Mouse (Mus musculus): Measurements from ENCODE around the gene Gimap1. TPM values are rescaled to one million over a fixed set of nuclear protein-coding genes. Genes with fewer than 3 reads are reported as not detected.

Gimap1 gene
- polyA plus RNA-seq, 1 experiment from 2014 or later: 7.3 TPM

GRCm38 (mm10) chr6:48784406-48784805 lies 45.6 kb downstream of the Gimap1 start:
- Histone ChIP-seq H3K4me2 (no peak overlapping the region), H3K27ac (no peak overlapping the region), H3K9me3 (0 out of 2 replicates have a peak, but pooled peaks cover 5% of the 10 kb centered on the region), H3K4me3 (no peak overlapping the region), H3K36me3 (no peaks in the 10 kb centered on the region), H3K4me1 (replicated peaks) (no peaks in the 10 kb centered on the region), H3K9ac (no peak overlapping the region), H3K27me3 (no peaks in the 10 kb centered on the region)
- 84% methylated on average over 1 of the region's 1 CpGs for WGBS
- no peak for ATAC-seq (ENCODE audit: low FRiP score)

GRCm38 (mm10) chr6:48785189-48785588 lies 46.3 kb downstream of the Gimap1 start:
- Histone ChIP-seq H3K27me3 (no peaks in the 10 kb centered on the region), H3K27ac (no peak overlapping the region), H3K4me1 (replicated peaks) (no peaks in the 10 kb centered on the region), H3K36me3 (no peaks in the 10 kb centered on the region), H3K4me3 (no peak overlapping the region), H3K4me2 (no peak overlapping the region), H3K9me3 (0 out of 2 replicates have a peak, but pooled peaks cover 5% of the 10 kb centered on the region), H3K9ac (no peak overlapping the region)
- ATAC-seq (ENCODE audit: low FRiP score): no peak
- WGBS: 88% methylated on average over 1 of the region's 1 CpGs

- 0 out of 2 replicates have a peak, but pooled peaks cover 3% of the 10 kb centered on the region for H3K9me3 ChIP-seq
- 84% methylated on average over 2 of the region's 2 CpGs for WGBS
- ATAC-seq (ENCODE audit: low FRiP score): no peak
Observed at GRCm38 (mm10) chr6:48785601-48786000, 46.7 kb downstream of the Gimap1 start.

GRCm38 (mm10) chr6:48787867-48788266 lies 49.0 kb downstream of the Gimap1 start:
- no peak overlapping the region for H3K4me3 ChIP-seq
- no peak for ATAC-seq (ENCODE audit: low FRiP score)
- no peaks in the 10 kb centered on the region for H3K36me3 ChIP-seq
- no peak overlapping the region for H3K4me2 ChIP-seq
- H3K9me3 ChIP-seq: no peaks in the 10 kb centered on the region
- no peaks in the 10 kb centered on the region for H3K27me3 ChIP-seq
- H3K9ac ChIP-seq: no peak overlapping the region
- H3K27ac ChIP-seq: no peak overlapping the region
- WGBS: 92% methylated on average over 2 of the region's 2 CpGs
- no peaks in the 10 kb centered on the region for H3K4me1 ChIP-seq (replicated peaks)

More at GRCm38 (mm10) chr6:48785601-48786000, 46.7 kb downstream of the Gimap1 start:
- Histone ChIP-seq H3K4me3 (no peak overlapping the region), H3K9ac (no peak overlapping the region), H3K36me3 (no peaks in the 10 kb centered on the region), H3K27ac (no peak overlapping the region), H3K4me2 (no peak overlapping the region), H3K4me1 (replicated peaks) (no peaks in the 10 kb centered on the region), H3K27me3 (no peaks in the 10 kb centered on the region)

Other genes starting within 250 kb of the Gimap1 start
- gene Atp6v0e2, start 201.4 kb upstream of the Gimap1 start, polyA plus RNA-seq (2015; fragmentation: Nextera tagmentation; extraction: Ambion mirVana): 184 and 189 TPM in 2 replicates
- gene Lrrc61, start 184.3 kb upstream of the Gimap1 start, polyA plus RNA-seq (2015; fragmentation: Nextera tagmentation; extraction: Ambion mirVana): 20.8 and 22.1 TPM in 2 replicates
- gene Rarres2, start 166.3 kb upstream of the Gimap1 start, polyA plus RNA-seq (2015; fragmentation: Nextera tagmentation; extraction: Ambion mirVana): 5.2 and 6.0 TPM in 2 replicates
- gene Gm45021, start 149.4 kb upstream of the Gimap1 start, polyA plus RNA-seq (2015; fragmentation: Nextera tagmentation; extraction: Ambion mirVana): 0.56 TPM in 1 of 2 replicates, not detected in the other
- gene Repin1, start 145.2 kb upstream of the Gimap1 start, polyA plus RNA-seq (2015; fragmentation: Nextera tagmentation; extraction: Ambion mirVana): 39.3 and 41.8 TPM in 2 replicates
- not detected in 2 replicates for gene Gm44965, start 145.1 kb upstream of the Gimap1 start, polyA plus RNA-seq (2015; fragmentation: Nextera tagmentation; extraction: Ambion mirVana)
- gene Zfp775, start 137.0 kb upstream of the Gimap1 start, polyA plus RNA-seq (2015; fragmentation: Nextera tagmentation; extraction: Ambion mirVana): 14.7 and 15.0 TPM in 2 replicates
- 13.1 and 13.2 TPM in 2 replicates for gene AI854703, start 112.3 kb upstream of the Gimap1 start, polyA plus RNA-seq (2015; fragmentation: Nextera tagmentation; extraction: Ambion mirVana)
- 0.47 and 0.85 TPM in 2 replicates for gene Gimap8, start 91.8 kb upstream of the Gimap1 start, polyA plus RNA-seq (2015; fragmentation: Nextera tagmentation; extraction: Ambion mirVana)
- 2.9 and 3.6 TPM in 2 replicates for gene Gimap9, start 62.9 kb upstream of the Gimap1 start, polyA plus RNA-seq (2015; fragmentation: Nextera tagmentation; extraction: Ambion mirVana)
- gene Gimap4, start 54.5 kb upstream of the Gimap1 start, polyA plus RNA-seq (2015; fragmentation: Nextera tagmentation; extraction: Ambion mirVana): 1.7 and 2.2 TPM in 2 replicates
- 7.8 and 8.8 TPM in 2 replicates for gene Gimap6, start 30.8 kb upstream of the Gimap1 start, polyA plus RNA-seq (2015; fragmentation: Nextera tagmentation; extraction: Ambion mirVana)
- 0.79 TPM in 1 of 2 replicates, not detected in the other for gene Gm28053, start 20.4 kb upstream of the Gimap1 start, polyA plus RNA-seq (2015; fragmentation: Nextera tagmentation; extraction: Ambion mirVana)
- gene Gimap7, start 20.4 kb upstream of the Gimap1 start, polyA plus RNA-seq (2015; fragmentation: Nextera tagmentation; extraction: Ambion mirVana): not detected in 2 replicates
- gene Gimap5, start 7.1 kb downstream of the Gimap1 start, polyA plus RNA-seq (2015; fragmentation: Nextera tagmentation; extraction: Ambion mirVana): 1.8 and 1.9 TPM in 2 replicates
- gene Gimap3, start 31.8 kb downstream of the Gimap1 start, polyA plus RNA-seq (2015; fragmentation: Nextera tagmentation; extraction: Ambion mirVana): not detected in 2 replicates
- 19.0 and 19.9 TPM in 2 replicates for gene Tmem176a, start 101.9 kb downstream of the Gimap1 start, polyA plus RNA-seq (2015; fragmentation: Nextera tagmentation; extraction: Ambion mirVana)
- gene Tmem176b, start 102.4 kb downstream of the Gimap1 start, polyA plus RNA-seq (2015; fragmentation: Nextera tagmentation; extraction: Ambion mirVana): 116 and 118 TPM in 2 replicates
- not detected in 2 replicates for gene Aoc1, start 133.8 kb downstream of the Gimap1 start, polyA plus RNA-seq (2015; fragmentation: Nextera tagmentation; extraction: Ambion mirVana)
- not detected in 2 replicates for gene 1600015I10Rik, start 190.8 kb downstream of the Gimap1 start, polyA plus RNA-seq (2015; fragmentation: Nextera tagmentation; extraction: Ambion mirVana)
- not detected in 2 replicates for gene Doxl2, start 235.9 kb downstream of the Gimap1 start, polyA plus RNA-seq (2015; fragmentation: Nextera tagmentation; extraction: Ambion mirVana)
- gene Svs1, start 247.8 kb downstream of the Gimap1 start, polyA plus RNA-seq (2015; fragmentation: Nextera tagmentation; extraction: Ambion mirVana): not detected in 2 replicates